Mouse (Mus musculus) kidney, embryonic 16.5 days (tissue): ENCODE measurements at regions not wholly inside any gene's neighbourhood (a gene's known extent, or its start where the extent isn't known, plus 50 kb on each side); places are given as distances from the start of the nearest gene placed in this dataset.

Experiments
- ATAC-seq: fragments of 200-750 bp; cut with Nextera tagmentation; 2 replicates; pipeline ENCODE4 v1.8.0; 2017; ENCODE audit warnings: moderate TSS enrichment; ENCODE audit not compliant: low FRiP score, low TSS enrichment
- H3K27ac ChIP-seq: fragments of 300-500 bp; sonication (generic); 2 replicates; pipeline ENCODE4 v1.5.1; 2014; ENCODE audit warnings: low read length
- H3K27me3 ChIP-seq: fragments of 300-500 bp; sonication (generic); 2 replicates; pipeline ENCODE4 v1.6.1; 2014; ENCODE audit warnings: low read length, control low read depth, mixed read lengths; ENCODE audit not compliant: insufficient read depth
- H3K36me3 ChIP-seq: fragments of 300-500 bp; sonication (generic); 2 replicates; pipeline ENCODE4 v1.6.1; 2014; ENCODE audit warnings: low read length, control low read depth, mixed read lengths; ENCODE audit not compliant: insufficient read depth
- H3K4me1 ChIP-seq: fragments of 300-500 bp; sonication (generic); 2 replicates; pipeline ENCODE4 v1.6.1; 2014; ENCODE audit warnings: low read length, control low read depth, mixed read lengths; ENCODE audit not compliant: insufficient read depth
- H3K4me2 ChIP-seq: fragments of 300-500 bp; sonication (generic); replicated peaks from 2 replicates; pipeline ENCODE4 v1.6.1; 2014; ENCODE audit warnings: low read depth, low read length
- H3K4me3 ChIP-seq: fragments of 300-500 bp; sonication (generic); 2 replicates; pipeline ENCODE4 v1.5.1; 2014; ENCODE audit warnings: mild to moderate bottlenecking, low read length
- H3K9ac ChIP-seq: fragments of 300-500 bp; sonication (generic); replicated peaks from 2 replicates; pipeline ENCODE4 v1.6.1; 2014; ENCODE audit warnings: low read length
- H3K9me3 ChIP-seq: fragments of 300-500 bp; sonication (generic); 2 replicates; pipeline ENCODE4 v1.6.1; 2016; ENCODE audit warnings: low read length, control low read depth
- WGBS: fragments of 180-500 bp; shearing (Covaris S2); extraction: QIAGEN DNeasy Blood & Tissue Kit; methylation state at CpG from one replicate; pipeline ENCODE4 v1.1.7; 2014; 5-methylcytosine and 5-hydroxymethylcytosine counted together

DNA sequence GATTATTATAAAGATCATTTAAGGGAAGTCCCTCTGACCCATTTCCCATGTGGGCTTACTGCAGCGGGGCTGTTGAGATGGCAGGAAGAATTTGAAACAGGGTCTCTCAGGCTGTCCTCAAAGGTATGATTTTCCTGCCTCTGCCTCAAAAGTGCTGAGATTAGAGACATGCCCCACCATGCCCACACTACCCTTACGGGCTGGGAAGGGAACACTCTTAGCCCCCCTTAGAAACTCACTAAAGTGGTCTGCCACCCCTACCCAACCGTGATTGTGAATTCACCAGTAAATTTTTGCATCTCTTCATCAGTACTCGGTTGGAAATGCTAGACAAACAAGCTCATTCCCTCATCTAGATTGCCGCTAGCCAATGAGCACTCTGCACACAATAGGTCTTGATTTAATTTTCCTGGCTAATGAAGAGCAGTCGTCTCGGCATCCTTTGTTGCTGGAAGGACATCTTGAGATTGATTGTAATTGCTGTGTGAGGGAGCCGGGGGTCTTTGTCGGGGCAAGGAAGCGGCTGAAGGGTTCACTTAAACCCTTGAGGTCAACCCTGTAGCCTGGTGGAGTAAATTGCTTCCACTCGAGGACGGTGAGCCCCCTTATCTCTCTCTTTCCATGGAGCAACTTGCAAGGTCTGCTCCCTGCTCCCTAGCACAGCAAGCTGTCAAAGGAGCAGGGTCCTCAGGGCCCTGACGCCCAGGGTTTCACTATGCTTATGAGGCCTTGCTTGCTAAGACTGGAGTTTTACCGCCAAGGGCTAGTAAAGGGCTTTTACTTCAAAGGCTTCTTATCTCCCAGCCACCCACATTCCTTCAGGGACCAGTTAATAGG, 51.7 kb upstream of the Tiam2 start:
- no peaks in the 10 kb centered on the region for H3K9me3 ChIP-seq
- H3K36me3 ChIP-seq = no peaks in the 10 kb centered on the region
- no peak overlapping the region for H3K4me2 ChIP-seq
- H3K4me1 ChIP-seq = 0 out of 2 replicates have a peak, but pooled peaks cover 3% of the 10 kb centered on the region
- no peaks in the 10 kb centered on the region for H3K27me3 ChIP-seq
- peak overlapping the region; percentile 9; the same call in 1 of the 2 replicates for H3K9ac ChIP-seq
- ATAC-seq = no peak
- H3K4me3 ChIP-seq = no peak overlapping the region
- WGBS = 40% methylated on average over 14 of the region's 14 CpGs
- no peak overlapping the region for H3K27ac ChIP-seq
